Mouse (Mus musculus): Measurements from ENCODE around the gene Wasf3.

- TF ChIP-seq CTCF (IDR thresholded peaks at IDR 0.05; ENCODE audit: extremely low read depth, insufficient read depth, low read length) = no peak
- no peak for TF ChIP-seq POLR2A (IDR thresholded peaks at IDR 0.05; ENCODE audit: extremely low read depth, insufficient read depth, low read length)
Measured at GRCm38 (mm10) chr5:146436796-146437195, 52.0 kb downstream of the Wasf3 start.

All from cortical plate, adult 2 months (tissue).